Mouse (Mus musculus) stomach, embryonic 15.5 days (tissue): ENCODE measurements around the gene Magel2. TPM values are rescaled to one million over a fixed set of nuclear protein-coding genes. Genes with fewer than 3 reads are reported as not detected.

Source experiments
- ATAC-seq: fragments of 200-750 bp; cut with Nextera tagmentation; 2 replicates; pipeline ENCODE4 v1.8.0; 2017; ENCODE audit warnings: low read depth, moderate number of reproducible peaks, moderate TSS enrichment; ENCODE audit not compliant: insufficient read depth, low FRiP score
- H3K27ac ChIP-seq: fragments of 300-500 bp; sonication (generic); 2 replicates; pipeline ENCODE4 v1.5.1; 2015; ENCODE audit warnings: mild to moderate bottlenecking, inconsistent platforms
- H3K27me3 ChIP-seq: fragments of 300-500 bp; sonication (generic); replicated peaks from 2 replicates; pipeline ENCODE4 v1.6.1; 2015; ENCODE audit warnings: inconsistent platforms
- H3K36me3 ChIP-seq: fragments of 300-500 bp; sonication (generic); 2 replicates; pipeline ENCODE4 v1.6.1; 2015; ENCODE audit warnings: inconsistent platforms
- H3K4me1 ChIP-seq: fragments of 300-500 bp; sonication (generic); 2 replicates; pipeline ENCODE4 v1.6.1; 2015; ENCODE audit warnings: inconsistent platforms
- H3K4me2 ChIP-seq: fragments of 300-500 bp; sonication (generic); 2 replicates; pipeline ENCODE4 v1.6.1; 2015; ENCODE audit warnings: mild to moderate bottlenecking, inconsistent platforms
- H3K4me3 ChIP-seq: fragments of 300-500 bp; sonication (generic); replicated peaks from 2 replicates; pipeline ENCODE4 v1.5.1; 2015; ENCODE audit warnings: inconsistent platforms
- H3K9ac ChIP-seq: fragments of 300-500 bp; sonication (generic); 2 replicates; pipeline ENCODE4 v1.6.1; 2015; ENCODE audit warnings: inconsistent platforms
- H3K9me3 ChIP-seq: fragments of 300-500 bp; sonication (generic); 2 replicates; pipeline ENCODE4 v1.6.1; 2016; ENCODE audit warnings: inconsistent platforms
- WGBS: fragments of 180-500 bp; shearing (Covaris S2); methylation state at CpG from one replicate; pipeline ENCODE4 v1.1.7; 2015; 5-methylcytosine and 5-hydroxymethylcytosine counted together
- polyA plus RNA-seq: library from polyadenylated mRNA; unstranded; fragments of >200 nt; fragmentation: Nextera tagmentation; extraction: Ambion mirVana; gene quantifications from 2 replicates; pipeline ENCODE4 v1.2.1, GENCODE M21; 2015

Gene Magel2
- polyA plus RNA-seq, 1 experiment from 2014 or later: 1.1 TPM

DNA sequence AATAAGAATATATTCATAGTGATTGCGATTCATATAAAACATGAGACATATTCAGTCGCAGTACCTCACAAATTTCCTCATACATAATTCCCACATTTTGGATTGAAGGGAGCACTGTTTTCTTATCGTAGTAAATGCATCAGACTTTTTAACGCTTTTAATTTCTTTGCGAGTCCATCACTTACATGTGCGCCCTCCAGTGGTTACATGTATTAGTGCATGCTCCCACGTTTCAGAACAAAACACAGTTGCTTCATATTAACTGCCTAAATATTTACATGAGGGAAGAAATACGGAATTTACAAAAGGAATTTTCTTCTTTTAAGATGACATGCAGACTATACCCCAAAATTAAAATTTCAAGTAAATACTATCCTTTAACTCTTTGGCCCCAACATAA, 51.5 kb downstream of the Magel2 start:
- H3K4me2 ChIP-seq: no peak overlapping the region
- 19% methylated on average over 8 of the region's 8 CpGs for WGBS
- ATAC-seq: no peak
- no peaks in the 10 kb centered on the region for H3K36me3 ChIP-seq
- H3K4me1 ChIP-seq: no peaks in the 10 kb centered on the region
- no peak overlapping the region for H3K27ac ChIP-seq
- no peak overlapping the region for H3K4me3 ChIP-seq
- H3K9ac ChIP-seq: no peak overlapping the region
- no peaks in the 10 kb centered on the region for H3K9me3 ChIP-seq
- no peaks in the 10 kb centered on the region for H3K27me3 ChIP-seq

Other genes starting within 250 kb of the Magel2 start
- gene Ndn, start 30.4 kb upstream of the Magel2 start, polyA plus RNA-seq: 84.7 and 86.7 TPM in 2 replicates
- 4.6 and 5.3 TPM in 2 replicates for gene Mkrn3, start 43.1 kb downstream of the Magel2 start, polyA plus RNA-seq
- 22.6 and 23.6 TPM in 2 replicates for gene Peg12, start 87.5 kb downstream of the Magel2 start, polyA plus RNA-seq